Mouse (Mus musculus) heart, postnatal 0 days (tissue): Measurements from ENCODE around the gene Arid1a.
"Not testable (repeated sequence)": the region's sequence is repeated elsewhere in the genome, so short reads cannot be mapped to it uniquely, and the experiment has no call there.

Experiments
- CTCF ChIP-seq: IDR thresholded peaks from 2 replicates; pipeline ENCODE4 v1.5.1; 2016; ENCODE audit warnings: antibody characterized with exemption, control low read depth, low read depth
- EP300 ChIP-seq: IDR thresholded peaks from 2 replicates; pipeline ENCODE4 v1.6.1; 2016; ENCODE audit warnings: antibody characterized with exemption, low read depth

DNA sequence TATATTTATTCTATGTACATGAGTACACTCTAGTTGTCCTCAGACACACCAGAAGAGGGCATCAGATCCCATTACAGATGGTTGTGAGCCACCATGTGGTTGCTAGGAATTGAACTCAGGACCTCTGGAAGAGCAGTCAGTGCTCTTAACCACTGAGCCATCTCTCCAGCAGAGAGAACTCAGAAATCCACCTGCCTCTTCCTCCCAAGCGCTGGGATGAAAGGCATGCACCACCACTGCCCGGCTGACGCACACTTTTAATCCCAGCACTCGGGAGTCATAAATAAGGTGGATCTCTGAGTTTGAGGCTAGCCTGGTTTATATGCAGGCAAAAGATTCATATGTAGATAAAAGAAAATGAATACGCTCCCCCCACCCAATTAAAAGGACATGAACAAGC is 107.1 kb downstream of the Arid1a start:
- not testable (repeated sequence) for TF ChIP-seq EP300, CTCF
